Mouse (Mus musculus) heart, postnatal 14 days (tissue): ENCODE measurements around the gene Cadm4. TPM values are rescaled to one million over a fixed set of nuclear protein-coding genes. Genes with fewer than 3 reads are reported as not detected.
"Not testable (repeated sequence)": the region's sequence is repeated elsewhere in the genome, so short reads cannot be mapped to it uniquely, and the experiment has no call there.

Experiments used
- DNase-seq, 2 experiments: peaks; one replicate each; pipeline ENCODE4 v3.0.0; 2021 to 2022
- intact Hi-C: fragments of 180-260 bp; cut with DNase I; formaldehyde crosslinking; loops from one replicate; pipeline ENCODE4 v1.15.1; 2025
- total RNA-seq, 2 experiments: library from RNA; stranded (reverse); gene quantifications; 2 replicates each; pipeline ENCODE4 v1.2.3; 2021

Gene Cadm4
- total RNA-seq, 2 experiments from 2014 or later, result 14.3 to 14.7 TPM

DNA sequence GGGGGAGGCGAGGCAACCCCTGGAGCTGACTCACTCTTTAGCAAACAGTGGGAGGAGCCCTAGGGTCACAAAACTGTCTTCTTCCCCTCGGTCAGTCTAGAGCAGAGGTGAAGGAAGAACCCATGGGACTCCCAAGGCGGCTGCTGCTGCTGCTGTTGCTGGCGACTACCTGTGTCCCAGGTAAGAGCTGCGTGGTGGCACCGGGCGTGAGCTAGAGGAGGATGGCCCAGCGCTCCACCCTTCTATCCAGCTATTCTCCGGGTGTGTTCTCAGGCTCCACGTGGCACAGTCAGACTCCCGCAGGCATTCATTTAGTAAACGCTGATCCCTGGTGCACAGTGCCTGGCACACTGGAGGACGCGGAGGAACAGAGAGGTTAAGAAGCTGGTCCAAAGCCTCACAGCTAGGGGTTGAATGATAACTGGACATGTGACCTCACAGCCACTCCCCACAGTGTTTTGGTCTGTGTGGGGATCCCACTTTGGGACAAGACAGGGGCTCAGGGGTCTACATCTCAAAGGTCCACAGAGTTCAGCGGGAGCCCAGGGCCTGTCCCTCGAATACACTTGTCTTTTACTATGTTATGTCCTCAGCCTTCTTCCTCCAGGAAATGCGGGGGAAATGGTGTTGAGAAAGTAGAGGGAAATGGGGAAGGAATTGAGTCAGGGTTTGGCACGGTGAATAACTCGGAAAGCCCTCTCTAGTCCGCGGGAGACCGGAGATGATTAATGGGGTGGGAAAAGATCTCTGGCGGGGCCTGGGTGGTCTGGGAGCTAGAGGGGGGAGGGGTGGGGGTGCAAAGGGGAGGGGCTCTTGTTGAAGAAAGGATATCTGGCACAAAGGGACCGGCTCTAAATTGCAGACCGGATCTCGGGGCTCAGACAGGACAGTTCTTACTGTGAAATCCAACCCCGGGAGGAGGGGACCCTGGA is 19.2 kb upstream of the Cadm4 start, which contains the start of gene Plaur:
Plaur (plus strand) TSS at position 97 of the 932 bp plus-strand sequence.
- DNase-seq, result peak; percentile 26 to 42
- intact Hi-C loops, result no loop called here

DNA sequence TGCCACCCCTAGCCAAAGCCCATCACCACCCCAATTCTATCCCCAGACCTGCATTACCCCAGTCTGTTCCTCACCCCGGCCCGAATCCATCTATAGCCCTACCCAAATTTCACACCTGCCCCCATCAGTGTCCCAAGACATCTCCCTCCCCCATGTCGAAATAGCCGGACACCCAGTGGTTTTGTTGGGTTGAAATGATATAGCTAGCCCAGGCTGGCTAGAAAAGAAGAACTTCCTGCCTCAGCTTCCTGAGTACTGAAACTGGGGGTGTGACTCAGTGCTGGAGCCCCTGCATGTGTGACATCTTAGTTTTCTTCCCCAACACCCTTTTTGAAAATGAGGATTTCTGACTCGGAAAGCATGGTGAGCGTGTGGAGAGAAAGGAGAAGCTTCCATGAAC is 15.0 kb upstream of the Cadm4 start:
- DNase-seq, result no peak
- intact Hi-C loops, result no loop called here

GRCm38 (mm10) chr7:24467886-24468285 is 13.9 kb upstream of the Cadm4 start:
- intact Hi-C loops, result loop anchor here (2.0 kb wide), 1 partner anchor 25 kb away; no protein-coding TSS in a partner anchor
- no peak for DNase-seq

DNA sequence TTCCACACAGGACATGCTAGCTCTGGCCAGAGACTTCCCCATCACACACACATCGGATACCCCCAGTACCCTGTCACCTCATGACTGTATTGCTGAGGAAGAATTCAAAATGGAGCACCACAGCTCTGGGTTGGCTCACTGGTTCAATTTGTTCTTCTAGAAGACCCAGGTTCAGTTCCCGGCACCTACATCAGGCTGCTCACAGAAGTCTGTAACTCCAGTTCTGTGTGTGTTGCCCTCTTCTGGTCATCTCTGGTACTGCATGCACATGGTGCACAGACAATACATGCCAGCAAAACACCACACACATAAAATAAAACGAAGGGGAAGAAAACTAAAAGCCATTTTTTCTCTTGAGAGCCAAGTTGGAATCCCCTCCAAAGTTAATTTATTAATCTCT is 12.7 kb upstream of the Cadm4 start:
- no peak for DNase-seq
- intact Hi-C loops, result loop anchor here (2.0 kb wide), 1 partner anchor 26 kb away; no protein-coding TSS in a partner anchor

DNA sequence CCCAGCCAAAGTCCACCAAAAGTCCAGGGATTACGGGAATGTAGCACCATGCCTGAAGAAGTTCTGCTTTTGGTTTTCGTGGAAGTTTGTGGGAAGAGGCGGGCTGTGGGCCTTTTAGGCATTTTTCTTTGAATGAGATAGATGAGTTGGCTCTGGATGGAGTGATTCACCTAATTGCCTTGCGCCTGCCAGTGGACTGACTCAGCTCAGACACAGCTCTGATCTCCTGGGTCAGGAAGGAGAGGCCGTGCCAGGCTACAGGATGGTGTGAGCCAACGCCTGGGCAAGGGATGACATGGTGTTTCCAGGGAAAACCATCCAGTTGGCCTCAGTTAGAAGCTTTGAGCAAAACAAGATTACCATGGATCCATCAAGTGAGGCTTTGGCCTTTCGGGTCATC is 11.5 kb upstream of the Cadm4 start:
- intact Hi-C loops, result loop anchor here (5.0 to 10.0 kb wide), 2 partner anchors 37 to 194 kb away; partner anchors contain the start of gene Zfp428
- no peak for DNase-seq

GRCm38 (mm10) chr7:24472442-24472841 is 9.4 kb upstream of the Cadm4 start:
- no peak for DNase-seq
- intact Hi-C loops, result loop anchor here (2.0 to 10.0 kb wide), 3 partner anchors 35 to 192 kb away; partner anchors contain the start of gene Zfp428

- intact Hi-C loops, result loop anchor here (2.0 to 10.0 kb wide), 3 partner anchors 34 to 192 kb away; partner anchors contain the start of gene Zfp428
- DNase-seq, result peak in 1 of 2 experiments; percentile 15
Measured at GRCm38 (mm10) chr7:24472937-24473336, 8.9 kb upstream of the Cadm4 start.

- intact Hi-C loops, result loop anchor here (2.0 to 10.0 kb wide), 3 partner anchors 33 to 191 kb away; partner anchors contain the start of gene Zfp428
- DNase-seq, result peak; percentile 72 to 80
Measured at GRCm38 (mm10) chr7:24473913-24474529, 7.8 kb upstream of the Cadm4 start.

- intact Hi-C loops, result loop anchor here (5.0 to 10.0 kb wide), 2 partner anchors 32 to 190 kb away; partner anchors contain the start of gene Zfp428
- DNase-seq, result no peak
Measured at GRCm38 (mm10) chr7:24474811-24475506, 6.9 kb upstream of the Cadm4 start.

- no peak for DNase-seq
- intact Hi-C loops, result loop anchor here (10.0 kb wide), 1 partner anchor 188 kb away; no protein-coding TSS in a partner anchor
Measured at GRCm38 (mm10) chr7:24476338-24476737, 5.5 kb upstream of the Cadm4 start.

DNA sequence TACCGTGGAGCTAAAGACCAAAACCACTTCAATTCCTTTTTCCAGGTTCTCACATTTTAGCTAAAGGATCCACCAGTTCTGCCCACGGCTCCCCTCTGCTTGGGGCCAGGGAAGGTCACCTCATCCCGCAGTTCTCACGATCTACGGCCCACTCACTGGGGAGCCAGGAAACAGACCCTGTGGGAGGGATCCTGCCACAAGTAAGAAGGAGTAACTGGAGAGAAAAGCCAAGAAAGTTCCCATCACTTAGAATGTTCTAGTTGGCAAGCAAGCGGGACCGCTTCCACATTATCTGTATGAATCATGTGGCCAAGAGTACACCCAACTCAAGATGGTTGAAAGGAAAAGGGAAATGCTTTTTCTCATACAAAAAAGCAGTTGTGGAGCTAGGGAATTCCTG is 5.0 kb upstream of the Cadm4 start:
- DNase-seq, result no peak
- intact Hi-C loops, result loop anchor here (10.0 kb wide), 1 partner anchor 188 kb away; no protein-coding TSS in a partner anchor

- no peak for DNase-seq
- intact Hi-C loops, result loop anchor here (10.0 kb wide), 1 partner anchor 186 kb away; no protein-coding TSS in a partner anchor
Measured at GRCm38 (mm10) chr7:24478911-24479310, 2.9 kb upstream of the Cadm4 start.

- intact Hi-C loops, result loop anchor here (5.0 to 10.0 kb wide), 2 partner anchors 37 to 185 kb away; no protein-coding TSS in a partner anchor
- no peak for DNase-seq
Measured at GRCm38 (mm10) chr7:24479685-24480084, 2.1 kb upstream of the Cadm4 start.

DNA sequence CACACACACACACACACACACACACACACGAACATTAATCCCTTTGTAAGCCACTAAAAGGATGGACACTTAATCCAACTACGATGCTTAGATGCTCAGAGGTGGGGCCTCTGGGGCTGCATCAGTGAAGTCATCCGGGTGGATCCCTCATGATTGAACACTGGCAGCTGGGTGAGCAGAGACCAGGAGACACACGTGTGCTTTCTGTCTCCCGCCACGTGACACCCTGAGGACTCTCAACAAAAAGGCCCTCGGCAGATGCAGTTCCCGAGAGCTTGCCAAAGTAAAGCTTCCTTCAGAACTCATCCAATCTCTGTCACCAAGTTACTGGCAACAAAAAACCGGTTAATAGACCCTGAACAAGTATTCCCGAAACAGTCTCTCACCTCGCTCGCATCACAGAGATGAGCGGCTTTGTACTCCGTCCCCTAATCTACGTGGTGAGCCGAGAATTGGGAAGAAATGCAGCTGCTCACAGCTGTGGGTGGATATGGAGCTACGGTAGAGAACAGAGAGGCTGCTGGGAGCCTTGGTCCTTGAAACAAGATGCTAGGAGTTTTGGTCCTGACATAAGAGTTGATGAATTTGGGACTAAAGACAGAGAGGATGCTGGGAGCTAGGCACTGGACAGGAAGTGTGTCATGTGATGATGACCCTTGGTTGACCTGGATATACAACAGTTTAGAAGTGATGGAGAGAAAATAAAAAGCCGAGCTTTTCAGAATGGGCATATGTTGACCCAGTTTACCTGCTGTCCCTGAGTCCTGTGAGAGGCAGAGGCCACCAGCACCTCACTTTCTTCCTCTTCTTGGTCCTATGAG is 1.5 kb upstream of the Cadm4 start:
- DNase-seq, result no peak

GRCm38 (mm10) chr7:24480986-24481473 is 793 bp upstream of the Cadm4 start:
- intact Hi-C loops, result loop anchor here (5.0 kb wide), 1 partner anchor 39 kb away; no protein-coding TSS in a partner anchor

More for the DNA sequence above, 1.5 kb upstream of the Cadm4 start:
- intact Hi-C loops, result loop anchor here (5.0 kb wide), 1 partner anchor 38 kb away; no protein-coding TSS in a partner anchor

GRCm38 (mm10) chr7:24482208-24483020 is 591 bp downstream of the Cadm4 start:
- intact Hi-C loops, result loop anchor here (5.0 kb wide), 1 partner anchor 40 kb away; no protein-coding TSS in a partner anchor
- no peak for DNase-seq

More at GRCm38 (mm10) chr7:24480986-24481473, 793 bp upstream of the Cadm4 start:
- no peak for DNase-seq

GRCm38 (mm10) chr7:24483291-24483690 is 1.5 kb downstream of the Cadm4 start:
- not testable (repeated sequence) for DNase-seq
- intact Hi-C loops, result loop anchor here (5.0 kb wide), 1 partner anchor 41 kb away; no protein-coding TSS in a partner anchor

DNA sequence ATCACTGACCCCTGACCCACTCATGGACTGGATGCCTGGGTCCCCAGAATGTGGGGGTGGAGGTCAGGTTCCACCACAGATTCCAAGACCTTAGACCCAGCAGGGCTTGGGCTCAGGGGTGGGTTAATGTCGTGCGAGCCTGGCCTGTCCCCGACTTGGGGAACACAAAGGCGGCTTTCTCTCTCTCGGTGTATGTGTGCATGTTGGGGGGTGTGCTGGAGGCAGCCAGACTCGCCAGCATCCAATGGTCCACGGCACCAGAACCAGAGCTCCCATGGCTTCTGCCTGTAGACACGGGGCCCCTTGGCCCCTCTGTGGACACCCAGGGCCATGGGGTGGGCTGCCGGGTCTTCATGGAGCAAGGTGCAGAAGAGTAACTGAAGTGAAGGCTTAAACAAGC is 3.7 kb downstream of the Cadm4 start:
- intact Hi-C loops, result no loop called here
- no peak for DNase-seq
